Mouse (Mus musculus): Measurements from ENCODE around the gene 4921507P07Rik. TPM values are rescaled to one million over a fixed set of nuclear protein-coding genes. Genes with fewer than 3 reads are reported as not detected.
A peak's percentile ranks its signal among the peaks of the same experiment; 100 is the strongest.
"Not testable (repeated sequence)": the region's sequence is repeated elsewhere in the genome, so short reads cannot be mapped to it uniquely, and the experiment has no call there.

The 4921507P07Rik gene
- polyA plus RNA-seq, 1 experiment from 2014 or later = 0.10 TPM

DNA sequence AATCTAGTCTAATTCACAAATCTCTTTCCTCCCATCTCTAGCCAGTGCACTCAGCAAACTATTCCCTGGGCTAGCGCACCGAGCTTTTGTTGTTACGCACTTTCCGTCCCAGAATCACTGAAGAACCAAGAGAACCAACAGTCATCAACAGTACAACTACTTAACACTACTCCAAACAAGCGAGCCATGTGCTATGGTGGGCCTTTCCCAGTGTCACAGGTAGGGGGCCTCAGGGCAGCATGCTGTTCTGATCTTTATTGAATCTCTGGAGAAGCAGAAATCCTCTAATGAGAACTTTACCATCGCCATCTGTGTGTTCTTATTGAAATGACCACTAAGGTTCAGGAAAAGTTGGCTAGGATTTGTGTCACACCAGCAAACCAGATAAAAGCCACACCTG, 38.9 kb downstream of the 4921507P07Rik start:
- Histone ChIP-seq H3K9me3 (replicated peaks) (no peaks in the 10 kb centered on the region), H3K36me3 (peaks cover 2% of the 10 kb centered on the region; the same call in 1 of the 2 replicates), H3K4me2 (no peak overlapping the region), H3K4me1 (replicated peaks) (peaks cover 7% of the 10 kb centered on the region), H3K27ac (no peak overlapping the region), H3K9ac (no peak overlapping the region), H3K4me3 (replicated peaks) (no peak overlapping the region), H3K27me3 (no peaks in the 10 kb centered on the region)
- DNase-seq (no peak), ATAC-seq (ENCODE audit: low read depth) (no peak)
- 80% methylated on average over 6 of the region's 6 CpGs for WGBS (ENCODE audit: insufficient replicate concordance)

DNA sequence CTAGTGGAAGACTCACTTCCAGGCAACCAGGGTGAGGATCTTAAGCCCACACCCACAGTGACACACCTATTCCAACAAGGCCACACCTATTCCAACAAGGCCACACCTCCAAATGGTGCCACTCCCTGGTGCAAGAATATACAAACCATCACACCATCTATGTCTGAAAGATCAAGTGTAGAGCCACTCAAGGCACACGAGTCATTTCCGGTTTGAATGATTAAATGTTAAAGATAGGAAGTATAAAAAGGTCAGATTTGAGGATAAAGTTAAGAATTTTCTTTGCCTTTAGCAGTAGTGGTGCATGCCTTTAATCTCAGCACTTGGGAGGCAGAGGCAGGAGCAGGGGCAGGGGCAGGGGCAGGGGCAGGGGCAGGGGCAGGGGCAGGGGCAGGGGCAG, 42.2 kb downstream of the 4921507P07Rik start:
- not testable (repeated sequence) for H3K27ac ChIP-seq; H3K9ac ChIP-seq; H3K9me3 ChIP-seq (replicated peaks); H3K36me3 ChIP-seq; ATAC-seq (ENCODE audit: low read depth); H3K4me3 ChIP-seq (replicated peaks); H3K4me1 ChIP-seq (replicated peaks); H3K4me2 ChIP-seq; DNase-seq; H3K27me3 ChIP-seq
- 65% methylated on average over 2 of the region's 2 CpGs for WGBS (ENCODE audit: insufficient replicate concordance)

DNA sequence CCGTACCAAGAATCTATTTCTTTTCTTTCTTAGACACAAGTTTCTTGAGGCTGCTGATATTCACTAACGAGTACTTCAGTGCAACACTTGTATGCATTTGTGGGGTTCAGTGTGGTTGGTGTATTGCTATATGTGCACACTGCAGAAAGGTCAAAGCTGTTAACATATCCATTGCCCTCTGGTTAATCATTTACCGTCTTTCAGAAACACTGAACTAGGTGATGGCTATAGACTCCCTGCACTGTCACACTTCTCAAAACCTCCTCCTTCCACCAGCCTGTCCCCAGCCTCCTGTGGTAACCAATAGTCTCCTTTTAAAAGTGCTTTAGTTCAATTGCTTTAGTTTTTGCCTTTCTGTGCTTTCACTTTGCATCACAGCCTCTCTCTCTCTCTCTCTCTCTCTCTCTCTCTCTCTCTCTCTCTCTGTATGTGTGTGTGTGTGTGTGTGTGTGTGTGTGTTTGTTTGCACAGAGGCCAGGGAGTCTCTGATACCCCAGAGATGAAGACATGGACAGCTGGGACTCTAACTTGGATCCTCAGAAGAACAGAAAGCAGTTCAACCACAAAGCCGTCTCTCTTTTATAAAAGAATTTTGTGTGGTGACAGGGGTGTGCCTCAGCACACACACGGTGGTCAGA, 43.4 kb downstream of the 4921507P07Rik start:
- Histone ChIP-seq H3K4me2 (peak overlapping the region; percentile 10; the same call in 1 of the 2 replicates), H3K4me1 (replicated peaks) (peaks cover 5% of the 10 kb centered on the region), H3K36me3 (no peaks in the 10 kb centered on the region), H3K9me3 (replicated peaks) (no peaks in the 10 kb centered on the region), H3K9ac (no peak overlapping the region), H3K4me3 (replicated peaks) (no peak overlapping the region), H3K27ac (no peak overlapping the region), H3K27me3 (no peaks in the 10 kb centered on the region)
- 59% methylated on average over 5 of the region's 5 CpGs for WGBS (ENCODE audit: insufficient replicate concordance)
- DNase-seq = no peak
- peak; percentile 81 for ATAC-seq (ENCODE audit: low read depth)

DNA sequence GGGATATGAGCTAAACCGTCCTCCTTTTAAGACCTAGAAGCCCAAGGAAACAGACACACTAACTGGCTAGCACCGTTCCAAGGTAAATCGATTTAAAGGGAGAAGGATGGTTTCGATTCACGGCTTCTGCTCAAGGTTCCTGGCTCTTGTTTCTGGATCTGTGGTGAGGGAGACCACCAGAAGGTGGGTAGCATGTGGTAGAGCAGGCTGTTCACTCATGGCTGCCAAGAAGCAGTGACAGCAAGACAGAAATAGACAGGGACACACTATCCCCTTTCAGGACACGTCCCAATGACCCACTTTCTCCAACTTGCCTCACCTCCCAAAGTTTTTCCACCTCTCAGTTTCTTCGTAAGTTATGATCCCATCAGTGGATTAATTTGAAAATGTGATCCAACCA, 46.6 kb downstream of the 4921507P07Rik start:
- Histone ChIP-seq H3K36me3 (no peaks in the 10 kb centered on the region), H3K9ac (no peak overlapping the region), H3K9me3 (replicated peaks) (no peaks in the 10 kb centered on the region), H3K27ac (no peak overlapping the region), H3K4me3 (replicated peaks) (no peak overlapping the region), H3K27me3 (no peaks in the 10 kb centered on the region), H3K4me2 (no peak overlapping the region), H3K4me1 (replicated peaks) (peaks cover 9% of the 10 kb centered on the region)
- 59% methylated on average over 7 of the region's 7 CpGs for WGBS (ENCODE audit: insufficient replicate concordance)
- ATAC-seq (ENCODE audit: low read depth) = no peak
- no peak for DNase-seq

DNA sequence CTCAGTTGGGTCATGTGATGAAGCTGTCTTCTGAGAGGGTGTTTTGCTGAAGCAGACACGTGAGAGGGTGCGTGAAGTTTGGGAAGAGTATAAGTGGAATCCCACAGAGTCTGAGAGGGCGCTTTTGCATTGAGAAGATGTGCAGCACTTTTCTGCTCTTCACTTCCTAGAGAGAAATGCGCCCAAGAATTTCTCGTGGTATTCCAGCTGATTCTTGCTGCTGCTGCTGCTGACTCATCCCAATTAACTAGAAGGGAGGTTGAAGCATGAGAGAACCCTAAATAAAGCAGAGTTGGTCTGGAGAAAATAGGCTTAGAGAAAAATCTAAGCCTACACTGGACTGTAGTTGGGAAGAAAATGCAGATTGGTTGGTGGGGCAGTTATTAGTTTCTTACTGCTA, 47.4 kb downstream of the 4921507P07Rik start:
- ATAC-seq (ENCODE audit: low read depth) = no peak
- Histone ChIP-seq H3K4me3 (replicated peaks) (no peak overlapping the region), H3K9ac (no peak overlapping the region), H3K36me3 (no peaks in the 10 kb centered on the region), H3K27ac (no peak overlapping the region), H3K4me2 (no peak overlapping the region), H3K9me3 (replicated peaks) (no peaks in the 10 kb centered on the region), H3K27me3 (no peaks in the 10 kb centered on the region), H3K4me1 (replicated peaks) (peaks cover 9% of the 10 kb centered on the region)
- 54% methylated on average over 5 of the region's 5 CpGs for WGBS (ENCODE audit: insufficient replicate concordance)
- no peak for DNase-seq

- H3K9ac ChIP-seq = no peak overlapping the region
- H3K4me3 ChIP-seq (replicated peaks) = no peak overlapping the region
- H3K36me3 ChIP-seq = no peaks in the 10 kb centered on the region
- DNase-seq = no peak
- H3K9me3 ChIP-seq (replicated peaks) = no peaks in the 10 kb centered on the region
- no peak for ATAC-seq (ENCODE audit: low read depth)
- no peak overlapping the region for H3K4me2 ChIP-seq
- H3K4me1 ChIP-seq (replicated peaks) = peaks cover 4% of the 10 kb centered on the region; the same call in 1 of the 2 replicates
- no peaks in the 10 kb centered on the region for H3K27me3 ChIP-seq
- H3K27ac ChIP-seq = no peak overlapping the region
- 17% methylated on average over 10 of the region's 10 CpGs for WGBS (ENCODE audit: insufficient replicate concordance)
Measured at GRCm38 (mm10) chr6:50545412-50546043, 50.9 kb downstream of the 4921507P07Rik start.

DNA sequence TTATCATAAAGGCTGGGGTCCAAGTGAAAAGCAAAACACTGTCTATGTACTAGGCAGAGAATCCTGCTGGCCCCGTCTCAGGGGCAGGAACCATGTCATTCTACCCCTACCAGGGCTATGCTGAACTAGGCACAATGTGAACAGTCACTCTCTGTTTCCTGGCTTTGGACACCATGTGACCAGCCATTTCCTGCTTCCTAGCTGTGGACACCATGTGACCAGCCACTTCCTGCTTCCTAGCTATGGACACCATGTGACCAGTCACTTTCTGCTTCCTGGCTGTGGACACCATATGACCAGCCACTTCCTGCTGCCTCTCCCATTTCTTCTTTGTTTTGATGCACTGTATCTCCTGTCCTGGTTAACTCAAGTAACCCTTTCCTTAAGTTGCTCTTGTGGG, 53.9 kb downstream of the 4921507P07Rik start:
- Histone ChIP-seq H3K9me3 (replicated peaks) (no peaks in the 10 kb centered on the region), H3K9ac (no peak overlapping the region), H3K27ac (no peak overlapping the region), H3K36me3 (no peaks in the 10 kb centered on the region), H3K4me1 (replicated peaks) (peaks cover 4% of the 10 kb centered on the region; the same call in 1 of the 2 replicates), H3K4me3 (replicated peaks) (no peak overlapping the region), H3K27me3 (no peaks in the 10 kb centered on the region), H3K4me2 (no peak overlapping the region)
- DNase-seq (no peak), ATAC-seq (ENCODE audit: low read depth) (no peak)
- WGBS (ENCODE audit: insufficient replicate concordance) = 67% methylated on average over 1 of the region's 1 CpGs

GRCm38 (mm10) chr6:50539641-50540040, 56.8 kb downstream of the 4921507P07Rik start:
- WGBS (ENCODE audit: insufficient replicate concordance) = 50% methylated on average over 1 of the region's 1 CpGs
- Histone ChIP-seq H3K4me3 (replicated peaks) (no peak overlapping the region), H3K4me2 (no peak overlapping the region), H3K27ac (no peak overlapping the region), H3K4me1 (replicated peaks) (no peaks in the 10 kb centered on the region), H3K9me3 (replicated peaks) (no peaks in the 10 kb centered on the region), H3K9ac (no peak overlapping the region), H3K36me3 (no peaks in the 10 kb centered on the region), H3K27me3 (no peaks in the 10 kb centered on the region)
- DNase-seq = no peak
- no peak for ATAC-seq (ENCODE audit: low read depth)

DNA sequence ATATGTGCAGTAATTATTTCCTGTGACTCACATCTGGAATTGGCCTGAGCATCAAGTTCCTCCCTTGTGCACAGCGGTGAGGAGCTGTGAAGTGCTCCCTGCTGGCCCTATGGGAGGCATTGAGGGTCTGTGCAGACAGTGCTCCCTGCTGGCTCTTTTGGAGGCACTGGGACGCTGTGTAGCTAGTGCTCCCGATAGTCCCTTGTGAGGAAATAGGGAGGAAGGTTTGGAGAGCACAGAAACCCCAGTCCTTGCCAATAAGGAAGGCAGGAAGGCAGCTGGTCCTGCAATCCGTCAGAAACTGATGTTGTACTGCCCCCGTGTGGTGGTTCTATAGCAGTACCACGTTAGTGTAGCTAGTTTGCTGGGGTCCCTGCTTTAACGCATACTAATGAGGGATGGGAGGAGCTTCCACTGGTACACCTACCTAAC, 60.0 kb downstream of the 4921507P07Rik start:
- Histone ChIP-seq H3K9me3 (replicated peaks) (no peaks in the 10 kb centered on the region), H3K27ac (no peak overlapping the region), H3K9ac (no peak overlapping the region), H3K4me1 (replicated peaks) (no peaks in the 10 kb centered on the region), H3K4me3 (replicated peaks) (no peak overlapping the region), H3K27me3 (no peaks in the 10 kb centered on the region), H3K36me3 (no peaks in the 10 kb centered on the region), H3K4me2 (no peak overlapping the region)
- 8% methylated on average over 7 of the region's 7 CpGs for WGBS (ENCODE audit: insufficient replicate concordance)
- ATAC-seq (ENCODE audit: low read depth) (no peak), DNase-seq (peak; percentile 15)

- no peaks in the 10 kb centered on the region for H3K9me3 ChIP-seq (replicated peaks)
- ATAC-seq (ENCODE audit: low read depth) (no peak), DNase-seq (no peak)
- H3K27me3 ChIP-seq = no peaks in the 10 kb centered on the region
- no peak overlapping the region for H3K4me3 ChIP-seq (replicated peaks)
- no peak overlapping the region for H3K9ac ChIP-seq
- H3K4me2 ChIP-seq = no peak overlapping the region
- H3K36me3 ChIP-seq = no peaks in the 10 kb centered on the region
- H3K4me1 ChIP-seq (replicated peaks) = no peaks in the 10 kb centered on the region
- WGBS (ENCODE audit: insufficient replicate concordance) = 79% methylated on average over 3 of the region's 3 CpGs
- no peak overlapping the region for H3K27ac ChIP-seq
Measured at GRCm38 (mm10) chr6:50535346-50535745, 61.1 kb downstream of the 4921507P07Rik start.

DNA sequence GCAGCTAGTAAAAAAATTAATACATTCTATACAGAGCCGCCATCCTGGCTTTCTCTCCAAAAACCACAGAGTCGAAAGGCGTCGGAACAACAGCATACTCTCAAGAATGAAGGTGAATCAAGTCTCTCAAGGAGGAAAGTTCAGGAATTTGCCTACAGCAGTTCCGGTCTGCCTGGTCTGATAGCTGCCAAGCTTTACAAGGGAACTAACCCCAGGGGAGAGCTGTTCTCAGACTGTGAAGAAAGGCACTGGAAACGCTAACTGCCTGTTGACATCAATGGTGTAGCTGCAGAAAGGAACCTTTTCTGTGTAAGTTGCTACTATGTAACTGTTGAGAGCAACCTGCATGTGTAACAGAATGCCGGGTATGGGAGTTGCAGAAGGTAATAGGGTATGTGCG, 64.5 kb downstream of the 4921507P07Rik start:
- H3K4me3 ChIP-seq (replicated peaks) = no peak overlapping the region
- H3K36me3 ChIP-seq = no peaks in the 10 kb centered on the region
- H3K4me1 ChIP-seq (replicated peaks) = no peaks in the 10 kb centered on the region
- no peak overlapping the region for H3K9ac ChIP-seq
- H3K9me3 ChIP-seq (replicated peaks) = no peaks in the 10 kb centered on the region
- WGBS (ENCODE audit: insufficient replicate concordance) = 76% methylated on average over 8 of the region's 8 CpGs
- ATAC-seq (ENCODE audit: low read depth) = no peak
- no peak overlapping the region for H3K4me2 ChIP-seq
- no peak overlapping the region for H3K27ac ChIP-seq
- DNase-seq = no peak
- 0 out of 2 replicates have a peak, but pooled peaks cover 2% of the 10 kb centered on the region for H3K27me3 ChIP-seq

DNA sequence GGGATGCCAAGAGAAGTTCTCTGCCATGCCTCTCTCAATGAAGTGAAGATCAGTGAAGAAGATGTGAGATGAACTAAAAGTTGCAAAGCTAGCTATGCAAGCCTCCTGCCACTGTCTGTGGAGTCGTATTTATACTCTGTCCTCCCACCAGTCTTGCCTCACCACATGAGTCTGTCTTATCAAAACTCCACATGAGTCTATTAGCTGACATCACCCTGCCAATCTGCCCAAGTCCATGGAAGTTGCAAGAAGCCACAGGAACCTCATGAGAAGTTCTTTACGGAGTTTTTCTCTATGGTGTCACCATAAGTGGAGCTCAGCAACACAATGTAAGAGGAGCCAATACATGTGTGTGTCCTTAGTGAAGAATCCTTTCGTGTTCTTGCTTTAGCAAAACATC, 65.4 kb downstream of the 4921507P07Rik start:
- Histone ChIP-seq H3K27me3 (0 out of 2 replicates have a peak, but pooled peaks cover 2% of the 10 kb centered on the region), H3K4me2 (no peak overlapping the region), H3K36me3 (no peaks in the 10 kb centered on the region), H3K4me3 (replicated peaks) (no peak overlapping the region), H3K9ac (no peak overlapping the region), H3K27ac (no peak overlapping the region), H3K9me3 (replicated peaks) (no peaks in the 10 kb centered on the region), H3K4me1 (replicated peaks) (no peaks in the 10 kb centered on the region)
- DNase-seq (no peak), ATAC-seq (ENCODE audit: low read depth) (no peak)
- WGBS (ENCODE audit: insufficient replicate concordance) = 39% methylated on average over 3 of the region's 3 CpGs
